Mouse (Mus musculus) heart, postnatal 4 days (tissue): ENCODE results near the gene Hao1. TPM values are rescaled to one million over a fixed set of nuclear protein-coding genes. Genes with fewer than 3 reads are reported as not detected.
A peak's percentile ranks its signal among the peaks of the same experiment; 100 is the strongest.

Experiments used
- DNase-seq: peaks from one replicate; pipeline ENCODE4 v3.0.0; 2021
- total RNA-seq, 2 experiments: library from RNA; stranded (reverse); gene quantifications; 2 replicates each; pipeline ENCODE4 v1.2.3; 2021

Gene Hao1
- not detected for total RNA-seq

DNA sequence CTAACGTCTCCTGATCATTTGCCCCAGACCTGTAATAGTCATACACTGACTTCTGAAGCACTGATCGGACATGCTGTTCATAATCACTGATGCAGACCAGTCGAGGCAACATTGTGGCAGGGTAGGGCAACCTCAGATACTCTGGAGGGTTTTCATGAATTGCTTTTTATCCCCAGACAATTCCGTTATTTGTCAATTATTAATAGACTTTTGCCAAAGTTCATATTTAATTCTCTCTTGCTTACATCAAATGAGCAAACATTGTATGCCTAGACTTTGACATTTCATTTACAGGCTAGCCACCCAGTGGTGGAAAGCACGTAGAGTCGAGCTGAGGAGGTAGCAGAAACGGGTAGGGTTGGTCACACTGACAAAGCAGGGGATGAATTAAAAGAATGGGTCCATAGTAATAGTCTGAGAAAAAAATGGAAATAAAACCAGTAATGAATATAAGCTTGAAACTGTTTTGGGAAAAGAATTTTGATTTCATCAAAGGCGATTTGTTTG is at the start of gene Hao1:
Hao1 (minus strand) TSS at position 148 of the 507 bp plus-strand sequence.
- no peak for DNase-seq

- DNase-seq: no peak
These were observed 37.0 kb upstream of the Hao1 start for GRCm38 (mm10) chr2:134591081-134591694.

GRCm38 (mm10) chr2:134585243-134585642 is 31.1 kb upstream of the Hao1 start:
- DNase-seq: no peak

GRCm38 (mm10) chr2:134559422-134559821 is 5.3 kb upstream of the Hao1 start:
- no peak for DNase-seq

DNA sequence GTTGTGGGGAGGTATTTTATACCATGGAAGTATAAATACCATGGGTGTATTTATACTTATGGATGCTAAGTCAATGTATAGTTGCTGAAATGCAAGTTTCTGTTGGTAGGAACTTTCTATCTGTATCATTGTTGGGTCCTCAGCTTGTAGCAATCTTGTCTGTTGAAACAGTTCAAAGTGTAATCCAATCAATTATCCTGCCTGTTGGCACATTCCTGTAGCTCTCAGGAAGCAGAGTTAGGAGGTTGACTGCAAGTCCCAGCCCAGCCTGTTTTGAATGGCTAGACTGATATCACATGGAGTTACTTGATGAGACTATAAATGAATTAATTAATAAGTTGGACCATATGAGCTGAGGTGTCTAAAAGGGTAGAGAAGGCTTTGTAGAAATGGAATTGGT is 1.8 kb downstream of the Hao1 start:
- no peak for DNase-seq

- DNase-seq: peak; percentile 70
These were observed 4.4 kb downstream of the Hao1 start for GRCm38 (mm10) chr2:134549770-134550169.

GRCm38 (mm10) chr2:134545116-134545515 is 9.1 kb downstream of the Hao1 start:
- DNase-seq: no peak

- DNase-seq: no peak
These were observed 9.7 kb downstream of the Hao1 start for GRCm38 (mm10) chr2:134544321-134545065.

DNA sequence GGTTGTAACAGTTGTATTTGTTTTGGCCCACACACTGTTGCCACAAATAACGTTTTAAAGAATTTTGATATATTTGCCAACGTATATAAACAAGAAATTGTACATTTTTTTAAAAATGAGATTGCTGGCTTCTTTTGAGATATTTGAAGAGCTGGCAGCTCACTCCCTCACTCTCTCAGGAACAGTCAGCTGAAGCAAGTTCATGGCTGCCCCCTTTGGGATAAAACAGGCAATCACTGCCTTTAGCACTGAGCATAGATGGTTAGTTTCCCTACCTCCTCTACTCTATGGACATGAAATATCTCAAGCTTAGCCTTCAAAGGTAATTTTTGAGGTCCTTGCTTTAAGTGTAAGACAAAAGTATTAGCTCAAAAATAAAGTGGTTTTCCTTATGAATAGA is 10.7 kb downstream of the Hao1 start:
- DNase-seq: no peak

- DNase-seq: no peak
These were observed 13.1 kb downstream of the Hao1 start for GRCm38 (mm10) chr2:134541019-134541418.

DNA sequence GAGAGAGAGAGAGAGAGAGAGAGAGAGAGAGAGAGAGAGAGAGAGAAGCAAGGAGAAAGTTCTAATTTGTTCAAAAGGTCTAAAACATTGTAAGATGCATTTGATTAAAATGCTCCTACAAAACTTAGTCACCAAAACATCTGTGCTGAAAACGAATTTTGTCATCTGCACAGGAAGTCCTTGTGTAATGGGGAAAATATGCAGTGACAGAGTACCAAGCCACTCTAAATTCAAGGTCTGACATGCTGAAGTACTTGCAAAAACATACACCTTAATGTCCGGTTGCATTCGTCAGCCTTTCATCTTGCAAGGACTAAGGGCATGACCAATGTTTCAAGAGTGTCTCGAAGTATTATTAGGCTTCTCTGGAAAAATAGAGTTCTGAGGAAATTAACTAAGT is 15.7 kb downstream of the Hao1 start:
- no peak for DNase-seq

- peak; percentile 14 for DNase-seq
These were observed 25.9 kb downstream of the Hao1 start for GRCm38 (mm10) chr2:134528122-134528810.

DNA sequence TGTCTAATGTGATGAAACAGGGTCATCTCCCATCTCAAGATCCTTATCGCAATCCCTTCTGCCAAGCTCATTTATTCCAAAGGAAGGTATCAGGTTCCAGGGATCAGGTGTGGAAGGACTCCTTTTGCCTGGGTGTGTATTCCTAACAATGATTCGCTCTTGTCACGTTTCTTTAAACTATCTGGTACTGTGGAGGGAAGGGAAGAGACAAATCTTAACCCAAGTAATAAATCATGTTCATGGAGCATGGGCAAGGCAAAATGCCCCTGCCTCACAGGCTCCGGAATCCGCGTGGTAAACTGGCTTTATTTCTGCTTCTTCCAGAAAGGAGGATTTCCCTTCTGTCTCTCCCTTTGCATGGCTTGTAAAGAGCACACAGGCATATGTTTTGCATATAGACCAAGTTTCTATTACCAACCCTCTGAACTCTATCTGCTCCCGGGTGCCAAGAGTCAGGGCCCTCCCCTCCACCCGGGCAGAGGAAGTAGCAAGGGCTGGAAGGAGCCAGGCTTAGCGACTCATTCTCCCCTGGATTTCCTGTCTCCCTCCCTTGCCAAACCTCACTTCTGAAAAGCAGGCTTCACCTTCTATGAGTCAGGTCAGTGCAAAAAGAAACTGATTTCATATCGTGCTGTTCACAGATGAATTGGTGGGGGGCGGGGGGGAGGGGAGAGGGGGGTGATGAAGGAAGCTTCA is 26.6 kb downstream of the Hao1 start:
- DNase-seq: peak; percentile 42

GRCm38 (mm10) chr2:134518042-134518441 is 36.1 kb downstream of the Hao1 start:
- no peak for DNase-seq

GRCm38 (mm10) chr2:134499777-134500176 is 54.4 kb downstream of the Hao1 start:
- DNase-seq: no peak

DNA sequence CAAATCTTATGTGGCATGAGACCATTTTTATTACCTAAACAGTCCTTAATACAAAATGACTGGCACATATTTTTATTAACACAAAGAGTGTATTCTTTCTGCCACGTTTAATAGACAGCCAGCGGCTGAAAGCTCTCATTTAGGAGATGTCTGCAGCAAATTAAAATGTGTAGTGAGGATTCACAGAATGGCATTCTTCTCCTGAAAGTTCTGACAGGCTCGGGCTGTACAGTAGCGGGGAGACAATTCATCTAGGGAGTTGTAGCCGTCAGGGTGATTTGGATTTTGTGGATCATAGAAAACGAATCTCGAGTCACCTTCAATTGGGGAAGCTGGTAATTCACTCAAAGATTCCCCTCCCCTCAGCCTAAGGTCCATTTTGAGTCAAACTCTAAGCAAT is 55.7 kb downstream of the Hao1 start:
- DNase-seq: no peak

DNA sequence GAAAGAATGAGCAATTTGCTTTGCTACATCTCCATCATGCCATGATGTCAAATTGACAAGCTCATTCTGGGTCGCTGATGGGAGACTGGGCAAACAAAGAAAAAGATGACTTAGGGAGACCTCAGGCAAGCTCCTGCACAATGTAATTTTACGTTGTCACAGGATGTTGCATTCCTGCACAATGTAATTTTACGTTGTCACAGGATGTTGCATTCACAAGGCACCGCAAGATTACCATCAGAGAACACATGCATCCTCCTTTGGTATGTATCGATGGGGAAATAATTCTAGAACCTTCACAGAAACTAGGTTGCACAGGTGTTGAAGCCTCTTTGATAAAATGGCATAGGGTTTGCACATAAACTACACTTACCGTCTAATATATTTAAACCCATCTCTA is 65.5 kb downstream of the Hao1 start:
- DNase-seq: no peak

DNA sequence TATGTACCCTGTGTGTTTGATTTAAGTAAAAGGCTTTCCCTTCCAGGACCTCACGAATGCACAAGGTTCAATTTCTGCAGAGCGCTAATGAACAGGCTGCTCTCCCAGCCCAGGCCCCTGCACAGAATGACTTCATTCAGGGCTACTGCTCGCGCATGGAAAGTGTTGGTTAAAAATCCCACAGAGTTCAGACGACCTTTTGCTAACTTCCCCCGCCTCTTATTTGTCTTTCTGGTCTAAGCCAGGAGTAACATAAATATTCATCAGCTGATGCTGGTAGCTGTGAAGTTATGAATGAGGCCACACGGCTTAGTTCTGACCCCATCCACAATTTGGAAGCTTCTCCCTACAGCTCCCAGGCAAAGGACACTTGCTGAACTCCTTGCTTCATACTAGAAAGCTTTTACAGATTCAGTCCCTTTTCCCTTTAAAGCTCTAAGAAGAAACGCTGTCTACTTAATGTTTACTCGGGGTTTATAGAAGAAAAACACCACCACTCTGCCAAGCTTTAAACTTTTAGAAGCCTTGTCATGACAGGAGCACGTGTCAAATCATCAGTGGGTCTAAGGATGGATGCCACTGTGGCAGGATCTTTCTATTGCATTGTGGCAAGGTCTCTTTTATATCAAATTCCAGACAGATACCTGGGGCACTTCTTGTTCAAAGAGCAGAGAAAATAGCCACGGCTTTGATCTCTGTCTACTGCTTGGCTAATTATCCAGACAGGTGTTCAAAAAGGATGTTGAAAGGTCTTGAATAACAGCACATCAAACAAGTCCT is 67.9 kb downstream of the Hao1 start:
- DNase-seq: no peak

GRCm38 (mm10) chr2:134482683-134483082 is 71.5 kb downstream of the Hao1 start:
- no peak for DNase-seq

DNA sequence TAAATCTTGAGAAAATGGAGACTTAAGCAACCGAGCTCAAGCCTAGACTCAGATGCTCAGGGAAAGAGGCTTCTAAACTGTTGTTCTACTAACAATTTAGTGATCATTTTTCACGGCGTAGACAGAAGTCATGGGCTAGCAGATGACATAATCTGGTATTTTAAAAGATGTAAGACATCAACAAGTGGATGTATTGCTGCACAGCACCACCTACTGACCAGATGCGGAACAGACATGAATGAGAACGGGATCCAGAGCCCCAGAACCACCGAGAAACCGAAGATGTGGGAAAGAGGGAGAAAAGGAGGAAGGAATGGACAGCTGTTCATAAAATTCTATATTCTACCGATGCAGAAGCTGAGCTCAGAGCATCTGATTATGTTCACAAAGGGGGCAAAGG is 72.4 kb downstream of the Hao1 start:
- DNase-seq: peak; percentile 80

- no peak for DNase-seq
These were observed 73.0 kb downstream of the Hao1 start for GRCm38 (mm10) chr2:134481174-134481573.

GRCm38 (mm10) chr2:134465132-134465531 is 89.0 kb downstream of the Hao1 start:
- DNase-seq: no peak
